Mouse (Mus musculus) retina, postnatal 7 days (tissue): ENCODE measurements around the gene Pramef12.
"Not testable (repeated sequence)": the region's sequence is repeated elsewhere in the genome, so short reads cannot be mapped to it uniquely, and the experiment has no call there.

Experiments used
- DNase-seq: peaks from one replicate; pipeline ENCODE4 v3.0.0-alpha.2; 2012; ENCODE audit warnings: low read depth, low spot score

The Pramef12 gene

DNA sequence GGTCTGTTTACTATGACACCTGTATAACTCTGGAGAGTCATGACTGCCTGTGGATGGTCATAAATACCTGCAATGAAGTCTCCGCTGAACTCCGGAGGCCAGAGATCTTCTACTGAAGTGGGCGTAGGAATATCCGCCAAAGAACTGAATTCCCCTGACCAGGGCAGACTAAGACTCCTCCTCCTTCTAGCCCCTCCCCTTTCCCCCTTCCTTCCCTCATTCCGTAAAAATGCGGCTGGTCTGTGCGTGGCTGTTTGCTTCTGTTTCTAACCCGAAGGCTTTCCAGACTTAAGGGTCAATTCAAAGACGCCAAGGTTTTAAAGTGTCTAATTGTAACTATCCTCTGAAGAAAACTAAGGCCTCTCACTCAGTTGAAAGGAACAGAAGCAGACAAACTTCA lies at the start of gene Pramef12:
Pramef12 (minus strand) TSS at position 175 of the 400 bp plus-strand sequence.
- DNase-seq: no peak

DNA sequence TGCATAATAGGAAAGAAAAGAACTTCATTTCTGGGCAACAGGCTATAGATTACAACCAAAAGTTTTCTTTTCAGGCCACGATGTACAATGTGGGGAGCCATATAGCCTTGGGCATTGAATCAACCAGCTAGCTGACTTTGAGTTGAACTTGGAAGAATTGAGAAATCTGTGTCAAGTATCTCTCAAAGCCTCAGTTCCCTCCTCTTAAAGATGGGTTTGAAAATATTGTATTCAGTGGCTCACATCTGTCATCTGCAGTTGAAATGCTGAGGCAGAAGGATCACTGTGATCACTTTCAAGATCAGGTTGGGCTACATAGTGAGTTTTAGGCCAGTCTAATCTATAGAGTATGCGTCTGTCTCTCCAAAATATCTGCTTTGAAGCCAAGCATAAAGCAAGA lies 45.0 kb upstream of the Pramef12 start, which contains the start of gene Gm9944:
Gm9944 (minus strand) TSS at position 101 of the 400 bp plus-strand sequence.
- no peak for DNase-seq

DNA sequence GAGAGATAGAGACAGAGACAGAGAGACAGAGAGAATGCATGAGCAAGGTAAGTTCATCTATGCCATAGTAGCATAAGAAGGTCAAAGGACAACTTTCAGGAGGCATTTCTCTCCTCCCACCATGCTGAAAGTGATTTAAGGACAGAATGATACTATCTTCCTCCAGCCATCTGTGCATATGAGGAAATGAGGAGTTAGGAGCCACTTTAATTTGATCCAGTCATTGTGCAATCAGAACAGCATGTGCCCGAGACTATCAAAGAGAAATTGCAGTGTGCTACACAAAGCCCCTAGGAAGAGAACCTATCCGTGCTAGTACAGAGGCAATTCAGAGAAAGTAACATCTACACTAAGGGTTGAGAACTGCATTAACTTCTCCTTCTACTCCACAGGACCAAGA lies 40.3 kb upstream of the Pramef12 start:
- DNase-seq: no peak

DNA sequence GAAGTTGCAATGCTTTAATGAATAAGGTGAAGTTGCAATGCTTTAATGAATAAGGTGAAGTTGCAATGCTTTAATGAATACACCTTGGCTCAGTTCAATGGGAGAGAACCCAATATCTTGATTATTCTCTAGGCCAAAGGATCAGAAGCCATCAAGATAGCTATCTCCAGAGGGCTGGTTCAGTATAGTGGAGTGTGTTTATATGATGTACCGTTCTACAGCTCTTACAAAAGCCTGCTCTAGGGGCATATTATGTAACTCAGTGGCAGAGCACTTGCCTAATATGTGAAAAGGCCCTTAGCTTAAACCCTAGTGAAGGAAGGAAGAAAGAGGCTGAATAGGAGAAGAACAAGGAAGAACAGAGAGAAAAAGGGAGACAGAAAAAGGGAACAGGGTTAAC lies 33.3 kb upstream of the Pramef12 start:
- no peak for DNase-seq

DNA sequence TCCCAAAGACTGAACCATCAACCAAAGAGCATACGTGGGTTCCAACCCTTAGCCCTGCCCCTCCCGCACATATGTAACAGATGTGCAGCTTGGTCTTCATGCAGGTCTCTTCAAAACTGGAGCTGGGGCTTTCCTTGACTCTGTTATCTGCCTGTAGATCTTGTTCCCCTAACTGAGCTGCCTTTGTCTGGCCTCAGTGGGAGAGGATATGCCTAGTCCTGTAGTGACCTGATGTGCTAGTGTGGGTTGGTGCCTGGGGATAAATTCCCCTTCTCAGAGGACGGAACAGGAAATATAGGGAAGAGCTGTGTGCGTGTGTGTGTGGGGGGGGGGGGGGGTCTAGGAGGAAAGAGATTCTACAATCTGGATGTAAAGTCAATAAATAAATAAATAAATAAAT lies 32.8 kb upstream of the Pramef12 start:
- no peak for DNase-seq

DNA sequence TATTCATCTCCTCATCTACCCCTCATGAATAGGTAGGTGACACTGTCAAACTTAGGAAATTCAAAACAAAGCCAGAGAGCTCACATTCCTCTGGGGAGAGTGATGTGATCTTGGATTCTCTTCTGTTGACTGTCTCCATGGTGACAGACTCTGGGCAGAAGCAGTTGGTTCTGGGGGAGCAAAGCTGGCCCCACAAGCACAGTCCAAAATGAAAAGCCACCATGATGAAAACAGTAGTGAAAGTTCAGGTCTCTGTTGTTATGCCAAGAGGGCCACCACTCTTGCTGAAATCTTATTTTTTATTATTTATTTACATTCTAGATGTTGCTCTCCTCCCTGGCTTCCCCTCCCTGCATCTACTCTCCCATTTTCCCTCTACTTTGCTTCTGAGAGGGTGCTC lies 30.4 kb upstream of the Pramef12 start, which contains the start of gene 1700012P22Rik:
1700012P22Rik (minus strand) TSS at position 101 of the 400 bp plus-strand sequence.
- no peak for DNase-seq

DNA sequence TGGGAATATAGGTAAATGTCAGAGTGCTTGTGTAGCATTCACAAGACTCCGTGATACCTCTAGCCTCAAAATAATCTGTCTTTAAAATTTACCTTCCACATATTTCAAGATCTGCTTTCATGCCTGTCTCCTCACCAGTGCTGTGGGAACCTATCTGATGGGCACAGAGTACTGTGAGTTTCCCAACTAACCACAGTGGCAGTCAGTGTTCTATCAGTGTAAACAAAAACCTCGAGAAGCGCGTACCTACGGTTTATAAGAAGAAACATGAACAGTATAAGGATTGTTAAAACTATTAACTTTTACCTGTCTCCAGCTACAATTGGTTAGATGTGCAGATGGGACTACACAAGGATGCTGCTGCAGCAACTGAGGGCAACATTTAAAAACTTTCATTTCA lies 25.0 kb upstream of the Pramef12 start:
- no peak for DNase-seq

DNA sequence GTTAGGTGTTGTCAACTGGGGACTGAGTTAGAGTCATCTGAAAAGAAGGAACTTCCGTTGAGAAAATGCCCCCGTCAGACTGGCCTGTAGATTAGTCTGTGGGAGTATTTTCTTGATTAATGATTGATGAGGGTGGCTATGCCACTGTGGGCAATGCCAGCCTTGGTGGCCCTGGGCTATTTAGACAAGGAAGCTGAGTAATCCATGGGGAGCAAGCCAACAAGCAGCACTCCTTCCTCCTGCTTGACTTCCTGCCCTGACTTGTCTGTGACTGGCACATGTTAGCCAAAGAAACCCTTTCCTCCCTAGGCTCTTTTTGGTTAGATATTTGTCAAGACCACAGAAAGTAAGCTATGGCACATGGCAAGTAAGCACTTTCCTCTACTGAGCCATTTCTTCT lies 22.5 kb upstream of the Pramef12 start:
- DNase-seq: no peak

DNA sequence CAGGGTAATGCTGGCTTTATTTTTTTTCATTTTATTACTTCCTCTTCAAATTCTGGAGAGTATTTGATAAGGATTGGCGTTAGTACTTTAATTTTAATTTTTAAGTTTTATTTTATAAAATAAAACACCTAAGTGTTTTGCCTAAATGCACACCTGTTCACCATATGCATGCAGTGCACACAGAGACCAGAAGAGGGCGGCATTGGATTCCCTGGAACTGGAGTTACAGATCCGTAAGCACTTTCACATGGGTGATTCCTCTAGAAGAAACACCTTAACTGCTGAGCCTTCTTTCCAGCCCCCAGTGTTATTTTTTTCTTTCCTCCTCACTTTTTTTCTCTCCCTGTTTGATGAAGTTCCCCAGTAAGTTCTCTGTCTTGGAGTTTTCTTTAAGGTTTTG lies 20.6 kb upstream of the Pramef12 start:
- DNase-seq: no peak

DNA sequence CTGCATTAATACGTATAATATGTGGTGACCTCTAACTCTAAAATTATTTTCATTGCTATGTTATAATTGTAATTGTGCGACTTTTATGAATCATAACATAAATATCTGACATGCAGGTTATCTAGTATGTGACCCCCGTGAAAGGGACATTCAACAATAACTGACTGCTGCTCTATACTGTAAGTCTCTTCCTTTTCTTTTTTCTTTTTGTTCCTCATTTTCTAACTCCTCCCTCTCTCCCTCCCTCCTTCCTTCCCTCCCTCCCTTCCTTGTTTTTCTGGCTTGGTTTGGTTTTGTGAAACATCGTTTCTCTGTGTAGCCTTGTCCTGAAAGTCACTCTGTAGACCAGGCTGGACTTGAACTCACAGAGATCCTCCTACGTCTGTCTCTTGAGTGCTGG lies 16.3 kb upstream of the Pramef12 start:
- no peak for DNase-seq

DNA sequence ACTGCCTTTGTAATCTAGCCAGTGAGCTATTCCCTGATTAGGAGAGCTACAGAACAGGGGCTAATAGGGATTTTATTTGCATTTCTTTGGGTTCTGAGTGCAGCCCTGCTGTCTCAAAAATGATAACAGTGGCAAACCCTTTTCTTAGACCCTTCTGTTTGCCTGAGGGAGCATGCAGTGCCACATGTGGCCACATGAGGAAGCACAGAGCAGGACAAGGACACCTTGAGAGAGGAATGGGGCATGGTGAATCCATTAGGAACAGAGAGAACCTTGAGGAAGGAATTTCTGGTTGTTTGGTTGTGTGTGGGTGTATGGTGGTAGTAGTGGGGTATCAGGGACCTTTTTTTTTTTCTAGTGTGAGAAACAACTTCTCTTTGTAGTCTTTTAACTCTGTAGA lies 12.4 kb upstream of the Pramef12 start:
- no peak for DNase-seq

DNA sequence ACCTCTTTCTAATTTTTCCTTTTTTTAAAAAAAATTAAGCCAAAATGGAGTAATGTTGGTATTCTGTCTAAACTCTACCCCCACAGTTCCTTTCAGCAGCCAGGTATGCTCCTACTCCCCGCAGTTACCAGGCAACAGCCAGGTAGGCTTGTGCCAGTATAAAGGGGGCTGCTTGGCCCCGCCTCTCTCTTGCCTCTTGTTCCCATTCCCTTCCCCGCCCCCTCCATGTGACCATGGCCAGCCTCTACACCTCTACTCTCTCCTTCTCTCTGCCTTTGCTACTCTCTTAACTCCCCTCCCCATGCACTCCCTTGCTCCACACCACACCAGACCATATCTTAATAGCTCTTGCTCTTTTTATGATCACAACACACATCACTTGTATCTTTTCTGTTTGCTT lies 2.0 kb downstream of the Pramef12 start:
- DNase-seq: no peak

DNA sequence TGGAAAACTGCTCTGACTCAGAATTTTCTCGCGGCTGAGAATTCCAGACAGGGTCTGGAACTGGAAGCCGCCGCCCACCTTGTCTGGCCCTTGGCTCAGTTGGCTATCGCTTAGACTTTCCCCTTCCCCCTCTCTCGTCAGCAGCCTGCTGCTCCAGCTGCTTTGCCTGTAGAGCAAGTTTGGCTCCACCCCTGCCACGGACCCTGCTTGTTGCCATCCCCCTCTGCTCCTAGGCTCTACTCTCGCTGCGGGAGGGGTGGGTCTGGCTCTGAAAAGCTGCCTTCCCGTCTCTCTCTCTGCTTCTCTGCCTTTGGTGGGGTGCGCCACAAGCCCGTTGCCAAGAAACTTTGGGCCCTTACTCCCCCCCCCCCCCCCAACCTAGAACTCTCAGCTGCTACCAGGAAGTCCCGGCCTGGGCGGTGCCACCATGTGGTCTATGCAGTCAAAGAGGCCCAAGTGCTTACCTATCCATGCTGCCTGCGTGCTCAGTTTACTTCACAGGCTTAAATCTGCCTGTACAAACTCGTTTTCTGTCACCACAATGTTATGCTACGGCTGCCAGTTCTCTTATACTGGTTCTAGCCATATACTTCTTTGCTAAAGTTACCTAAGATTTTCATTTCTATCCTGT lies 3.7 kb downstream of the Pramef12 start:
- DNase-seq: no peak

DNA sequence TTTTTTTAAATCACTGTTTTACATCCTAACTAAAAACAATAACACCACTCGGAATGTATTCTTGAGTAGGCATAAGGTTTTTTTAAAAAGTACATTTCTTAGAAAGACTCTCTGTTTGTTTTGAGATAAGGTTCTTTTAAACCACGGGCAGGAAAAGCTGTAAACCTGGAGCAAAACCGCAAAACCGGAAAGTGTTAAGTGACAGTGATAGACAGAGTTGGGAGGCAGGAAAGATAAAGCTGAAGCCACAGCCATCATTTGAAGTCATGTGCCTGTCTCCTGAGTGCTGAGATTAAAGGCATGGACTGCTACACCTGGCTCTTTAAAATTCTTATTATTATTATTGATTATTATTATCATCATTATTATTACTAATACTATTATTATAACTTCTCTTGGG lies 5.6 kb downstream of the Pramef12 start:
- no peak for DNase-seq

DNA sequence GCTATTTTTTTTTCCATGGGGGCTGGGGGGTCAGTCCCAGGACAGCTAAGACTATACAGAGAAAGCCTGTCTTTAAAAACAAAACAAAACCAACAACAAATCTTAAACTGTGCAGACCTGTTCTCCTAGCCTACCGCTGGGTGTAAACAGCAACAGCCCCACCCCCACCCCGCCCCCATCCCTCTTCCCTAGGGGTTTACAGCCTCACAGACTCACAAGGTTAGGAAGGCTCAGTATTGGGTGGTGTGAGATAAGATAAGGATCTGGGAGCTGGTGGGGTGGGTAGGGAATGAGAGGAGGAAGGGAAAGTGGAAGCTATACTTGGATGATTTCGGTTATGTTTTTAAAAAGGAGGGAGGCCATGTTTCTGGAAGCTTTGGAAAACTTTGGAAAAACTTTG lies 11.9 kb downstream of the Pramef12 start:
- no peak for DNase-seq

DNA sequence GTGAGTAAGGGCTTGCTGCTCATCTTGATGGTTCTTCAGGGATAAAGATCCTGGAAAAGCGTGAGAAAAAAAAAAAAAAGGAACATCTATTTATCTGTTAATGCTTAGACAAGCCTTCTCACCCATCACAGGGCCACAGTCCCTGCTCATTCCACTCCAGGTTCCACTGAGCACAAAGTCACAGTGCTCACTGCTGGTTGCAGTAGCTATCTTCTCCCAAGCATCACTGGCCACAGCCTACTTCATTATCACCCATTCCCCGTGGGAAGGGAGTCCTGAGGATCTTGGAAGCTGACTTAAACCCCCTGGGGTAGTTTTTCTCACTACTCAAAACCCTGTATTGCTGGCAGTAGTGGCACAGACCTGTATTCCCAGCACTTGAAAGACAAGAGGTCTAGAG lies 30.4 kb downstream of the Pramef12 start, which contains the start of gene Pramef20:
Pramef20 (minus strand) TSS at position 23 of the 400 bp plus-strand sequence.
- DNase-seq: no peak

DNA sequence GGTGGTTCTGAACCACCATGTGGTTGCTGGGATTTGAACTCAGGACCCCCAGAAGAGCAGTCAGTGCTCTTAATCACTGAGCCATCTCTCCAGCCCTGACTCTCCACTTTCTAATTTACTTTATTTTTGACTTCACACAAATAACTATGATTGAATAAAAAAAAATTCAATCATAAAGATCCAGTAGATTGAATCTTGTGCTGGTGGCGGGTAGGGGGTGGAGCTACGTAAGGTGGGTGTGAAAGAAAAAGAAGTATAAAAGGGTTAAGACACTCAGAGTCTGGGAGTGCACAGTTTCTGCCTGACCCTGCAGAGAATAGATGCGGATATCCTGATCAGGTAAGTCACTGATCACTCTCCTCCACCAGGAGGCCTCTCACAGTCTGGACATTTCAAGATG lies 50.6 kb downstream of the Pramef12 start, which contains the start of gene Gm13119:
Gm13119 (plus strand) TSS at position 301 of the 400 bp plus-strand sequence.
- not testable (repeated sequence) for DNase-seq
